Mouse (Mus musculus): ENCODE measurements at regions not wholly inside any gene's neighbourhood (a gene's known extent, or its start where the extent isn't known, plus 50 kb on each side); places are given as distances from the start of the nearest gene placed in this dataset.

DNA sequence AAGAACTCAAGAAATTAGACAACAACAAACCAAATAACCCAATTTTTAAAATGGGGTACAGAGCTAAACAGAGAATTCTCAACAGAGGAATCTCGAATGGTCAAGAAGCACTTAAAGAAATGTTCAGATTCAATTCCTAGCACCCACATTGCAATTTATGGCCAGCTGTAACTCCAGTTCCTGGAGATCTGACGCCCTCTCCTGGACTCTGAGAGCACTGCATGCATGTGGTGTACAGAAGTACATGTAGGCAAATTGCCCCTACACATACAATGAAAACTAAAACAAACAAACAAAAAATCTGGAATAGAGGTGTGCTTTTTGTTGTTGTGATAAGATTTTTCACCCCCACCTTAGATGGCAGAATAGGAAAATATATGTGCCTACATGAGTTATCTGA is 222.7 kb downstream of the Bcl2l11 start:
- Histone ChIP-seq H3K4me2 (ENCODE audit: low read length) (no peak overlapping the region), H3K4me1 (replicated peaks; ENCODE audit: insufficient read depth, low read length) (no peaks in the 10 kb centered on the region), H3K27me3 (ENCODE audit: insufficient read depth, low read length) (no peaks in the 10 kb centered on the region), H3K36me3 (ENCODE audit: insufficient read depth, low read length) (no peaks in the 10 kb centered on the region), H3K4me3 (replicated peaks; ENCODE audit: low read depth, low read length) (no peak overlapping the region), H3K9me3 (replicated peaks; ENCODE audit: low read length) (no peaks in the 10 kb centered on the region), H3K27ac (no peak overlapping the region), H3K9ac (ENCODE audit: low read depth, low read length) (no peak overlapping the region)
- DNase-seq (ENCODE audit: low spot score) (no peak), ATAC-seq (replicated peaks; ENCODE audit: low FRiP score, low read depth) (no peak)
- 80% methylated on average over 2 of the region's 2 CpGs for WGBS
- no peak; the same call in 1 of the 2 replicates for TF ChIP-seq CTCF (IDR thresholded peaks at IDR 0.05; ENCODE audit: low read depth)

DNA sequence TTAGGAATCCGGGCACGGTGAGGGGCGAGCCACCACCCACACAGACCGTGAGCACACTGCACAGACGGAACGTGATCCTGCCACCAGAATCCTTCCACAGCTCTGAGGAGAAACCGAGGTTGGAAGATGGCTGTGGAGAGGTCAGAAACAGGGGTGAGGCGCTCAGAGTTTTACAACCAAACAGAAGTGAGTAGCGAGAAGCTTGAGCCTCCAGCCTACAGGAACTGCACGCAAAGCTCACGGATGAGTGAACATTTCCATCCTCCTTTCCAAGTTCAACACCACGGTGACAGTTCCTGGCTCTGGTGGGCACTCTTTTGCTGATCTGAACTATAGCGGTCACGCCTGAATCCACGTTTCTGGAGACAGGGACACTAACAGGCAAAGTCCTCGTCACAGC is 225.6 kb downstream of the Bcl2l11 start:
- H3K27ac ChIP-seq, result no peak overlapping the region
- H3K4me1 ChIP-seq (replicated peaks; ENCODE audit: insufficient read depth, low read length), result no peaks in the 10 kb centered on the region
- H3K9ac ChIP-seq (ENCODE audit: low read depth, low read length), result no peak overlapping the region
- no peak overlapping the region for H3K4me2 ChIP-seq (ENCODE audit: low read length)
- peaks cover 4% of the 10 kb centered on the region; the same call in 1 of the 2 replicates for H3K9me3 ChIP-seq (replicated peaks; ENCODE audit: low read length)
- no peak overlapping the region for H3K4me3 ChIP-seq (replicated peaks; ENCODE audit: low read depth, low read length)
- no peak for TF ChIP-seq CTCF (IDR thresholded peaks at IDR 0.05; ENCODE audit: low read depth)
- DNase-seq (ENCODE audit: low spot score), result no peak
- ATAC-seq (replicated peaks; ENCODE audit: low FRiP score, low read depth), result no peak
- no peaks in the 10 kb centered on the region for H3K36me3 ChIP-seq (ENCODE audit: insufficient read depth, low read length)
- H3K27me3 ChIP-seq (ENCODE audit: insufficient read depth, low read length), result no peaks in the 10 kb centered on the region
- WGBS, result 31% methylated on average over 16 of the region's 16 CpGs

GRCm38 (mm10) chr2:128352533-128352932 is 226.7 kb downstream of the Bcl2l11 start:
- Histone ChIP-seq H3K4me3 (replicated peaks; ENCODE audit: low read depth, low read length) (no peak overlapping the region), H3K4me2 (ENCODE audit: low read length) (no peak overlapping the region), H3K9ac (ENCODE audit: low read depth, low read length) (no peak overlapping the region), H3K27me3 (ENCODE audit: insufficient read depth, low read length) (no peaks in the 10 kb centered on the region), H3K27ac (no peak overlapping the region), H3K36me3 (ENCODE audit: insufficient read depth, low read length) (no peaks in the 10 kb centered on the region), H3K9me3 (replicated peaks; ENCODE audit: low read length) (peaks cover 4% of the 10 kb centered on the region; the same call in 1 of the 2 replicates), H3K4me1 (replicated peaks; ENCODE audit: insufficient read depth, low read length) (no peaks in the 10 kb centered on the region)
- WGBS, result 91% methylated on average over 1 of the region's 1 CpGs
- no peak for TF ChIP-seq CTCF (IDR thresholded peaks at IDR 0.05; ENCODE audit: low read depth)
- ATAC-seq (replicated peaks; ENCODE audit: low FRiP score, low read depth), result no peak
- DNase-seq (ENCODE audit: low spot score), result no peak

DNA sequence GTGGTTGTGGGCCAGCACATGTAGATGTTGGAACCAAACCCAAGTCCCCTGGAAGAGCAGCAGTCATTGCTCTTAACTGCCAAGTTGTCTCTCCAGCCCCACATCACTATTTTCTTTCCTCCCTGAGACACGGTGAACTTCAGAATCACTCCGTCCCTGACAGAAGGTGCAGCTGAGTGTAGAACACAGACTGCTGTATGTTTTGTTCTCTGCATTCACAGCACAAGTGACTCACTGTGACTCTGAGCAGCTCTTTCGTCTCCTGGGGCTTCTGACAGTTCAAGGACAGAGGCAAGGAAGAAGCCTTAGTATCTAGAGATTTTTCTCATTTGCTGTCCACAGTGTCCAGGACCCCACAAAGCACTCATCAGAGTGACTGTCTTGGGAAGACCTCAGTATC is 227.6 kb downstream of the Bcl2l11 start:
- Histone ChIP-seq H3K27me3 (ENCODE audit: insufficient read depth, low read length) (no peaks in the 10 kb centered on the region), H3K36me3 (ENCODE audit: insufficient read depth, low read length) (no peaks in the 10 kb centered on the region), H3K27ac (no peak overlapping the region), H3K4me3 (replicated peaks; ENCODE audit: low read depth, low read length) (no peak overlapping the region), H3K9me3 (replicated peaks; ENCODE audit: low read length) (peaks cover 4% of the 10 kb centered on the region; the same call in 1 of the 2 replicates), H3K9ac (ENCODE audit: low read depth, low read length) (no peak overlapping the region), H3K4me1 (replicated peaks; ENCODE audit: insufficient read depth, low read length) (no peaks in the 10 kb centered on the region), H3K4me2 (ENCODE audit: low read length) (no peak overlapping the region)
- no peak for DNase-seq (ENCODE audit: low spot score)
- no peak for TF ChIP-seq CTCF (IDR thresholded peaks at IDR 0.05; ENCODE audit: low read depth)
- no peak for ATAC-seq (replicated peaks; ENCODE audit: low FRiP score, low read depth)
- WGBS, result 73% methylated on average over 3 of the region's 3 CpGs

GRCm38 (mm10) chr2:128356326-128356725 is 230.5 kb downstream of the Bcl2l11 start:
- no peak overlapping the region for H3K27ac ChIP-seq
- no peaks in the 10 kb centered on the region for H3K36me3 ChIP-seq (ENCODE audit: insufficient read depth, low read length)
- H3K9me3 ChIP-seq (replicated peaks; ENCODE audit: low read length), result peaks cover 4% of the 10 kb centered on the region; the same call in 1 of the 2 replicates
- H3K4me2 ChIP-seq (ENCODE audit: low read length), result no peak overlapping the region
- no peak overlapping the region for H3K4me3 ChIP-seq (replicated peaks; ENCODE audit: low read depth, low read length)
- no peaks in the 10 kb centered on the region for H3K4me1 ChIP-seq (replicated peaks; ENCODE audit: insufficient read depth, low read length)
- no peak for TF ChIP-seq CTCF (IDR thresholded peaks at IDR 0.05; ENCODE audit: low read depth)
- H3K27me3 ChIP-seq (ENCODE audit: insufficient read depth, low read length), result no peaks in the 10 kb centered on the region
- 87% methylated on average over 4 of the region's 4 CpGs for WGBS
- no peak overlapping the region for H3K9ac ChIP-seq (ENCODE audit: low read depth, low read length)
- ATAC-seq (replicated peaks; ENCODE audit: low FRiP score, low read depth), result no peak
- no peak for DNase-seq (ENCODE audit: low spot score)

- ATAC-seq (replicated peaks; ENCODE audit: low FRiP score, low read depth) (no peak), DNase-seq (ENCODE audit: low spot score) (no peak)
- TF ChIP-seq CTCF (IDR thresholded peaks at IDR 0.05; ENCODE audit: low read depth), result no peak
- no peak overlapping the region for H3K9ac ChIP-seq (ENCODE audit: low read depth, low read length)
- no peaks in the 10 kb centered on the region for H3K36me3 ChIP-seq (ENCODE audit: insufficient read depth, low read length)
- peaks cover 4% of the 10 kb centered on the region; the same call in 1 of the 2 replicates for H3K9me3 ChIP-seq (replicated peaks; ENCODE audit: low read length)
- 0 out of 2 replicates have a peak, but pooled peaks cover 4% of the 10 kb centered on the region for H3K4me1 ChIP-seq (replicated peaks; ENCODE audit: insufficient read depth, low read length)
- H3K4me2 ChIP-seq (ENCODE audit: low read length), result no peak overlapping the region
- H3K4me3 ChIP-seq (replicated peaks; ENCODE audit: low read depth, low read length), result no peak overlapping the region
- H3K27ac ChIP-seq, result no peak overlapping the region
- 76% methylated on average over 4 of the region's 4 CpGs for WGBS
- H3K27me3 ChIP-seq (ENCODE audit: insufficient read depth, low read length), result no peaks in the 10 kb centered on the region
Observed at GRCm38 (mm10) chr2:128359106-128359505, 231.9 kb upstream of the Spdye4c start.

DNA sequence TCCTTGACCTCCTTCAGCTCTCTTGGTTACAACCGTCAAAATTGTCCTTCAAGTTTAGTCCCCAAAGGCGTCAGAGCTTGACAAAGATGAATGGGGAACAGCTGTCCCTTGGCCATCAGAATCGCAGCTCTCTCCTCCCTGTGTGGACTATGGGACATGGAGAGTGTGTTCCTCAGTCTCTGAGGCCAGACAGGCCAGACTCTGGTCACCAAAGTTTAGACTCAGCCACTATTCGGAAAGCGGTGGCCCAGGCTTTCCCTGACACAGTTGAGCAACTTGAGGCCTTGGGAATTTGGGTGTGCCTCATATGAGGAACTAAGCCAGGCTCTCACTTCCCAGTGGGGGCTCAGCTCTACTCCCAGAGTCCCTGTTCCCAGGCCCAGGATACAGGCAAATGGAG is 230.5 kb upstream of the Spdye4c start:
- no peak for DNase-seq (ENCODE audit: low spot score)
- no peak for ATAC-seq (replicated peaks; ENCODE audit: low FRiP score, low read depth)
- Histone ChIP-seq H3K27ac (no peak overlapping the region), H3K36me3 (ENCODE audit: insufficient read depth, low read length) (no peaks in the 10 kb centered on the region), H3K4me3 (replicated peaks; ENCODE audit: low read depth, low read length) (no peak overlapping the region), H3K27me3 (ENCODE audit: insufficient read depth, low read length) (no peaks in the 10 kb centered on the region), H3K4me2 (ENCODE audit: low read length) (no peak overlapping the region), H3K9ac (ENCODE audit: low read depth, low read length) (no peak overlapping the region), H3K9me3 (replicated peaks; ENCODE audit: low read length) (peaks cover 4% of the 10 kb centered on the region; the same call in 1 of the 2 replicates), H3K4me1 (replicated peaks; ENCODE audit: insufficient read depth, low read length) (0 out of 2 replicates have a peak, but pooled peaks cover 11% of the 10 kb centered on the region)
- 51% methylated on average over 5 of the region's 5 CpGs for WGBS
- no peak for TF ChIP-seq CTCF (IDR thresholded peaks at IDR 0.05; ENCODE audit: low read depth)

Data from kidney, postnatal 0 days (tissue).